Mouse (Mus musculus): ENCODE results near the gene Dgkb. TPM values are rescaled to one million over a fixed set of nuclear protein-coding genes. Genes with fewer than 3 reads are reported as not detected.

The Dgkb gene
- total and polyA plus RNA-seq, 3 experiments, result not detected

DNA sequence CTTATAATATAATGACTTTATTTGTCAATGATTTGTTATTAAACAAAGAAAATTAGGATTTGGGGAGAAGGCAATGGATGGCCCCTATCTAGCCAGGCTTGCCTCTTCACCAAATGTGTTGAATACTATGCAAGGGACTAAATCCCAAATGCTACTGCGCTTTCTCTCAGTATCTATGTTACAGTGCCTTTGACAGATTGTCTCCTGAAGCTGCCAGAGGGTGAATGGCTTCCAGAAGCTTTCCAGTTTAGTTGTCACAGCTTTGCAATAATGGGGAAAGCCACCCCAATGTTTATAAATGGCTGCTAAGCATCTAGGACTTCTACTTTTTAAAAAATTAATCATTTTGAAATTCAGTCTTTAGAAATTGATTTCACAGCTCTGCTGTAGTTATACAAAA is 175.7 kb downstream of the Dgkb start:
- dilution Hi-C loops (cut with MboI; ENCODE audit: extremely low pct_ligation_motif_present, extremely low pct_unique_long_range_greater_than_20kb, low sequenced_read_pairs), result no loop called here
- no peak overlapping the region for H3K4me3 ChIP-seq (replicated peaks in 1 of 3; ENCODE audit: low read depth in 2 of 3, low read length in 2 of 3, poor library complexity in 1 of 3)

DNA sequence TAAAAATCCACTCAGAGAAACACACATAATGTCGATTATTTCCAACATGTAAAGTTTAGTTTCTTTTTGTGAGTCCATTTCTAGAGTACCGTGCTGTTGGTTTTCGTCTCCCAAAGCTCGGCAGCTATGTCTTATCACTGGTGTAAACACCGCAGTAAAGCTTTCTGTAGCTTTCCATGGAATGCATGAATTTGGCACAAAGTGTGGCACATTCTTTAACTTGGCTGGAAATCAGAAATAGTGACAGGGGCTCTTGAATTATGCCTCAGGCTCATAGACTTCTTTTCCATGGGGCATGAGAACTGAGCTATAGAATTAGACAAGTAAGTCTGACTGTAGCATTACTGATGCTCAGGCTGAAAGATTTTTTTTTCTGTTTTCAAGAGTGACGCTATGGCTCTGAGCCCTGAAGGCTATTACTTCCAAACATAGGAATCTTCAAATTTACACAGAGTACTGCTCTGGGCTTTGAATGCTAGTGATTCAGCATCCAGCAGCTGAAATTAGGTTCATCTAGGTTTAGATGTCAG is 179.0 kb downstream of the Dgkb start:
- dilution Hi-C loops (cut with MboI; ENCODE audit: extremely low pct_ligation_motif_present, extremely low pct_unique_long_range_greater_than_20kb, low sequenced_read_pairs) (no loop called here), in situ Hi-C loops (cut with MboI; ENCODE audit: low pct_ligation_motif_present, low pct_unique_long_range_greater_than_20kb, low sequenced_read_pairs) (no loop called here)
- no peaks in the 10 kb centered on the region for H3K9me3 ChIP-seq (replicated peaks; ENCODE audit: low read length)
- no peak overlapping the region for H3K27ac ChIP-seq (ENCODE audit: insufficient read depth, low read depth)
- no peak overlapping the region for H3K4me3 ChIP-seq (replicated peaks in 1 of 3; ENCODE audit: low read depth in 2 of 3, low read length in 2 of 3, poor library complexity in 1 of 3)
- H3K27me3 ChIP-seq (replicated peaks), result no peaks in the 10 kb centered on the region
- H3K9ac ChIP-seq (ENCODE audit: insufficient read depth, low read depth), result no peak overlapping the region
- H3K36me3 ChIP-seq (replicated peaks in 1 of 2; ENCODE audit: control insufficient read depth in 1 of 2, insufficient read depth in 1 of 2, low read length in 1 of 2), result no peaks in the 10 kb centered on the region
- H3K4me2 ChIP-seq (ENCODE audit: insufficient read depth, low read depth, poor library complexity, severe bottlenecking), result no peak overlapping the region
- no peaks in the 10 kb centered on the region for H3K4me1 ChIP-seq (ENCODE audit: control insufficient read depth in 1 of 2, insufficient read depth in 2 of 2)
- H3K79me2 ChIP-seq (replicated peaks; ENCODE audit: control insufficient read depth, extremely low read depth, insufficient read depth, poor library complexity, severe bottlenecking), result no peaks in the 10 kb centered on the region
- no peak for DNase-seq (ENCODE audit: extremely low read depth)
- TF ChIP-seq CHD1 (IDR thresholded peaks at IDR 0.05; ENCODE audit: low read depth, low read length) (no peak), MYC (IDR thresholded peaks at IDR 0.05; ENCODE audit: low read depth, low read length) (no peak), SIN3A (IDR thresholded peaks at IDR 0.05; ENCODE audit: low read length) (no peak), POLR2AphosphoS2 (IDR thresholded peaks at IDR 0.05; ENCODE audit: low read depth, low read length) (no peak), EP300 (IDR thresholded peaks at IDR 0.05; ENCODE audit: low read length) (no peak), HCFC1 (IDR thresholded peaks at IDR 0.05; ENCODE audit: low read depth, low read length) (no peak), SMC3 (IDR thresholded peaks at IDR 0.05; ENCODE audit: low read depth, low read length) (no peak), MXI1 (IDR thresholded peaks at IDR 0.05; ENCODE audit: low read depth, low read length) (no peak), MEF2A (IDR thresholded peaks at IDR 0.05; ENCODE audit: borderline replicate concordance, low read depth, low read length) (no peak), ETS1 (conservative IDR thresholded peaks at IDR 0.05; ENCODE audit: low read depth, low read length) (no peak), RAD21 (IDR thresholded peaks at IDR 0.05; ENCODE audit: low read depth, low read length) (no peak), JUN (IDR thresholded peaks at IDR 0.05; ENCODE audit: insufficient read depth, low read depth, low read length) (no peak), TBP (conservative IDR thresholded peaks at IDR 0.05; ENCODE audit: low read depth, low read length) (no peak)

More for the DNA sequence above, 175.7 kb downstream of the Dgkb start:
- Histone ChIP-seq H3K27me3 (replicated peaks) (no peaks in the 10 kb centered on the region), H3K4me2 (ENCODE audit: insufficient read depth, low read depth, poor library complexity, severe bottlenecking) (no peak overlapping the region), H3K27ac (ENCODE audit: insufficient read depth, low read depth) (no peak overlapping the region), H3K9me3 (replicated peaks; ENCODE audit: low read length) (no peaks in the 10 kb centered on the region), H3K79me2 (replicated peaks; ENCODE audit: control insufficient read depth, extremely low read depth, insufficient read depth, poor library complexity, severe bottlenecking) (no peaks in the 10 kb centered on the region), H3K36me3 (replicated peaks in 1 of 2; ENCODE audit: control insufficient read depth in 1 of 2, insufficient read depth in 1 of 2, low read length in 1 of 2) (no peaks in the 10 kb centered on the region), H3K9ac (ENCODE audit: insufficient read depth, low read depth) (no peak overlapping the region), H3K4me1 (ENCODE audit: control insufficient read depth in 1 of 2, insufficient read depth in 2 of 2) (no peaks in the 10 kb centered on the region)
- no peak for DNase-seq (ENCODE audit: extremely low read depth)
- TF ChIP-seq MAX (IDR thresholded peaks at IDR 0.05; ENCODE audit: low read length) (no peak), GABPA (IDR thresholded peaks at IDR 0.05; ENCODE audit: insufficient replicate concordance, low read depth, low read length) (no peak), KAT2A (IDR thresholded peaks at IDR 0.05; ENCODE audit: insufficient replicate concordance, low read length) (no peak), USF1 (IDR thresholded peaks at IDR 0.05; ENCODE audit: low read depth, low read length) (no peak), USF2 (conservative IDR thresholded peaks at IDR 0.05; ENCODE audit: low read depth, low read length) (no peak), NRF1 (IDR thresholded peaks at IDR 0.05; ENCODE audit: low read depth, low read length) (no peak), IRF4 (IDR thresholded peaks at IDR 0.05; ENCODE audit: low read depth, low read length) (no peak), MYC (IDR thresholded peaks at IDR 0.05; ENCODE audit: low read depth, low read length) (no peak), TBP (conservative IDR thresholded peaks at IDR 0.05; ENCODE audit: low read depth, low read length) (no peak), BHLHE40 (IDR thresholded peaks at IDR 0.05; ENCODE audit: low read depth, low read length) (no peak), ZC3H11A (IDR thresholded peaks at IDR 0.05; ENCODE audit: low read depth, low read length) (no peak), JUND (conservative IDR thresholded peaks at IDR 0.05; ENCODE audit: low read depth, low read length) (no peak), TCF12 (IDR thresholded peaks at IDR 0.05; ENCODE audit: low read depth, low read length) (no peak), RCOR1 (conservative IDR thresholded peaks at IDR 0.05; ENCODE audit: low read depth, low read length) (no peak), UBTF (IDR thresholded peaks at IDR 0.05; ENCODE audit: low read depth, low read length) (no peak), ELF1 (IDR thresholded peaks at IDR 0.05; ENCODE audit: low read depth, low read length) (no peak), CHD1 (IDR thresholded peaks at IDR 0.05; ENCODE audit: low read depth, low read length) (no peak), ETS1 (conservative IDR thresholded peaks at IDR 0.05; ENCODE audit: low read depth, low read length) (no peak)
- in situ Hi-C loops (cut with MboI; ENCODE audit: low pct_ligation_motif_present, low pct_unique_long_range_greater_than_20kb, low sequenced_read_pairs), result no loop called here
